Mouse (Mus musculus) liver, embryonic 13.5 days (tissue): ENCODE results near the gene Slc30a9. TPM values are rescaled to one million over a fixed set of nuclear protein-coding genes. Genes with fewer than 3 reads are reported as not detected.

Experiments
- ATAC-seq: fragments of 200-750 bp; cut with Nextera tagmentation; 2 replicates; pipeline ENCODE4 v1.8.0; 2017; ENCODE audit warnings: low read depth, mild to moderate bottlenecking, moderate number of reproducible peaks, moderate library complexity
- DNase-seq: peaks from one replicate; pipeline ENCODE4 v3.0.0; 2022
- H3K27ac ChIP-seq: fragments of 300-500 bp; sonication (generic); 2 replicates; pipeline ENCODE4 v1.5.1; 2015; ENCODE audit warnings: moderate library complexity, mild to moderate bottlenecking, inconsistent platforms
- H3K27me3 ChIP-seq: fragments of 300-500 bp; sonication (generic); 2 replicates; pipeline ENCODE4 v1.6.1; 2015; ENCODE audit warnings: mild to moderate bottlenecking, inconsistent platforms
- H3K36me3 ChIP-seq: fragments of 300-500 bp; sonication (generic); 2 replicates; pipeline ENCODE4 v1.6.1; 2015; ENCODE audit warnings: mild to moderate bottlenecking, inconsistent platforms
- H3K4me1 ChIP-seq: fragments of 300-500 bp; sonication (generic); replicated peaks from 2 replicates; pipeline ENCODE4 v1.6.1; 2015; ENCODE audit warnings: inconsistent platforms
- H3K4me2 ChIP-seq: fragments of 300-500 bp; sonication (generic); 2 replicates; pipeline ENCODE4 v1.6.1; 2015; ENCODE audit warnings: inconsistent platforms, mild to moderate bottlenecking, moderate library complexity
- H3K4me3 ChIP-seq: fragments of 300-500 bp; sonication (generic); replicated peaks from 2 replicates; pipeline ENCODE4 v1.5.1; 2015; ENCODE audit warnings: mild to moderate bottlenecking, inconsistent platforms
- H3K9ac ChIP-seq: fragments of 300-500 bp; sonication (generic); 2 replicates; pipeline ENCODE4 v1.6.1; 2015; ENCODE audit warnings: mild to moderate bottlenecking, inconsistent platforms
- H3K9me3 ChIP-seq: fragments of 300-500 bp; sonication (generic); replicated peaks from 2 replicates; pipeline ENCODE4 v1.6.1; 2016; ENCODE audit warnings: inconsistent platforms
- WGBS: fragments of 180-500 bp; shearing (Covaris S2); methylation state at CpG from one replicate; pipeline ENCODE4 v1.1.7; 2015; ENCODE audit not compliant: insufficient replicate concordance; 5-methylcytosine and 5-hydroxymethylcytosine counted together
- polyA plus RNA-seq: library from polyadenylated mRNA; unstranded; fragments of >200 nt; fragmentation: Nextera tagmentation; extraction: Ambion mirVana; gene quantifications from 2 replicates; pipeline ENCODE4 v1.2.1, GENCODE M21; 2015

Gene Slc30a9
- polyA plus RNA-seq, 1 experiment from 2014 or later, result 64.0 TPM

- Histone ChIP-seq H3K4me1 (no peaks in the 10 kb centered on the region), H3K4me3 (no peak overlapping the region), H3K36me3 (no peaks in the 10 kb centered on the region), H3K27me3 (no peaks in the 10 kb centered on the region), H3K27ac (no peak overlapping the region), H3K9ac (no peak overlapping the region), H3K4me2 (no peak overlapping the region), H3K9me3 (no peaks in the 10 kb centered on the region)
- WGBS, result 82% methylated on average over 14 of the region's 14 CpGs
- no peak for ATAC-seq
- DNase-seq, result no peak
These were observed 90.4 kb downstream of the Slc30a9 start for GRCm38 (mm10) chr5:67397186-67397585.

GRCm38 (mm10) chr5:67399876-67400607, 93.3 kb downstream of the Slc30a9 start:
- H3K9ac ChIP-seq, result no peak overlapping the region
- H3K4me1 ChIP-seq, result 0 out of 2 replicates have a peak, but pooled peaks cover 3% of the 10 kb centered on the region
- H3K9me3 ChIP-seq, result no peaks in the 10 kb centered on the region
- DNase-seq, result no peak
- ATAC-seq, result no peak
- 83% methylated on average over 28 of the region's 28 CpGs for WGBS
- no peak overlapping the region for H3K27ac ChIP-seq
- H3K4me3 ChIP-seq, result no peak overlapping the region
- no peaks in the 10 kb centered on the region for H3K27me3 ChIP-seq
- H3K36me3 ChIP-seq, result no peaks in the 10 kb centered on the region
- H3K4me2 ChIP-seq, result no peak overlapping the region

- WGBS, result 77% methylated on average over 12 of the region's 12 CpGs
- Histone ChIP-seq H3K27ac (no peak overlapping the region), H3K9me3 (no peaks in the 10 kb centered on the region), H3K27me3 (no peaks in the 10 kb centered on the region), H3K4me1 (0 out of 2 replicates have a peak, but pooled peaks cover 3% of the 10 kb centered on the region), H3K36me3 (no peaks in the 10 kb centered on the region), H3K9ac (no peak overlapping the region), H3K4me2 (no peak overlapping the region), H3K4me3 (no peak overlapping the region)
- DNase-seq (no peak), ATAC-seq (no peak)
These were observed 94.1 kb downstream of the Slc30a9 start for GRCm38 (mm10) chr5:67400608-67401480.

- Histone ChIP-seq H3K4me3 (no peak overlapping the region), H3K27me3 (no peaks in the 10 kb centered on the region), H3K9me3 (no peaks in the 10 kb centered on the region), H3K27ac (no peak overlapping the region), H3K4me1 (0 out of 2 replicates have a peak, but pooled peaks cover 3% of the 10 kb centered on the region), H3K4me2 (no peak overlapping the region), H3K9ac (no peak overlapping the region), H3K36me3 (no peaks in the 10 kb centered on the region)
- WGBS, result 77% methylated on average over 9 of the region's 9 CpGs
- no peak for ATAC-seq
- DNase-seq, result no peak
These were observed 94.9 kb downstream of the Slc30a9 start for GRCm38 (mm10) chr5:67401612-67402011.

GRCm38 (mm10) chr5:67404380-67404779, 97.6 kb downstream of the Slc30a9 start:
- DNase-seq (no peak), ATAC-seq (no peak)
- no peak overlapping the region for H3K4me3 ChIP-seq
- H3K4me2 ChIP-seq, result no peak overlapping the region
- H3K27ac ChIP-seq, result no peak overlapping the region
- H3K4me1 ChIP-seq, result 0 out of 2 replicates have a peak, but pooled peaks cover 3% of the 10 kb centered on the region
- H3K36me3 ChIP-seq, result no peaks in the 10 kb centered on the region
- H3K9ac ChIP-seq, result no peak overlapping the region
- H3K9me3 ChIP-seq, result no peaks in the 10 kb centered on the region
- 34% methylated on average over 7 of the region's 7 CpGs for WGBS
- no peaks in the 10 kb centered on the region for H3K27me3 ChIP-seq

GRCm38 (mm10) chr5:67404919-67405318, 98.2 kb downstream of the Slc30a9 start:
- no peak for ATAC-seq
- H3K4me1 ChIP-seq, result 0 out of 2 replicates have a peak, but pooled peaks cover 3% of the 10 kb centered on the region
- no peaks in the 10 kb centered on the region for H3K9me3 ChIP-seq
- no peaks in the 10 kb centered on the region for H3K36me3 ChIP-seq
- H3K4me3 ChIP-seq, result no peak overlapping the region
- H3K27me3 ChIP-seq, result no peaks in the 10 kb centered on the region
- no peak for DNase-seq
- no peak overlapping the region for H3K4me2 ChIP-seq
- H3K9ac ChIP-seq, result no peak overlapping the region
- no peak overlapping the region for H3K27ac ChIP-seq
- WGBS, result 25% methylated on average over 9 of the region's 9 CpGs

Other genes with a start within 250 kb of the Slc30a9 start
- 0.06 and 0.14 TPM in 2 replicates for gene Phox2b, start 207.7 kb upstream of the Slc30a9 start, polyA plus RNA-seq
- 100 and 114 TPM in 2 replicates for gene Tmem33, start 46.4 kb upstream of the Slc30a9 start, polyA plus RNA-seq
- gene Bend4, start 121.4 kb downstream of the Slc30a9 start, polyA plus RNA-seq, result 0.81 and 1.0 TPM in 2 replicates